Comparison of ENCODE assay signal across 8 mouse cellular contexts in genomic region chr15:79928316-79928715, GRCm38 (mm10). TPM values are rescaled to one million over a fixed set of nuclear protein-coding genes. Genes with fewer than 3 reads are reported as not detected.
DNase-seq lines count a peak whose midpoint lies in the region; ATAC-seq and TF ChIP-seq lines count a peak whose summit lies in the region.

No protein-coding gene starts in this region.

- no peak for ATAC-seq in lung, embryonic 14.5 days (ENCODE audit: insufficient read depth)
- ATAC-seq in embryonic facial prominence, embryonic 15.5 days (ENCODE audit: insufficient number of reproducible peaks, low FRiP score, low TSS enrichment, low read depth), result no peak
- no peak for ATAC-seq in intestine, embryonic 16.5 days
- no peak for ATAC-seq in neural tube, embryonic 14.5 days (ENCODE audit: low read depth)
- no peak for ATAC-seq in granulocyte monocyte progenitor cell, adult 5-6 weeks (replicated peaks; ENCODE audit: poor library complexity, severe bottlenecking)

- H3K4me2 ChIP-seq in lung, embryonic 14.5 days, result peak overlapping the region; percentile 84
- peak overlapping the region; percentile 86 for H3K4me2 ChIP-seq in embryonic facial prominence, embryonic 15.5 days (replicated peaks)
- peak overlapping the region; percentile 77; the same call in 1 of the 2 replicates for H3K4me2 ChIP-seq in intestine, embryonic 16.5 days (ENCODE audit: low read depth, low read length)
- peak overlapping the region; percentile 76 for H3K4me2 ChIP-seq in neural tube, embryonic 14.5 days (ENCODE audit: low read depth, low read length)

- H3K4me1 ChIP-seq in lung, embryonic 14.5 days (ENCODE audit: insufficient read depth), result no peaks in the 10 kb centered on the region; the same call in 1 of the 2 replicates
- peaks cover 34% of the 10 kb centered on the region for H3K4me1 ChIP-seq in embryonic facial prominence, embryonic 15.5 days
- peaks cover 16% of the 10 kb centered on the region for H3K4me1 ChIP-seq in intestine, embryonic 16.5 days (ENCODE audit: control insufficient read depth, insufficient read depth, low read length)
- H3K4me1 ChIP-seq in neural tube, embryonic 14.5 days (ENCODE audit: control insufficient read depth, insufficient read depth, low read length), result peaks cover 8% of the 10 kb centered on the region; the same call in 1 of the 2 replicates

- H3K36me3 ChIP-seq in lung, embryonic 14.5 days (ENCODE audit: insufficient read depth), result no peaks in the 10 kb centered on the region
- H3K36me3 ChIP-seq in embryonic facial prominence, embryonic 15.5 days, result no peaks in the 10 kb centered on the region
- H3K36me3 ChIP-seq in intestine, embryonic 16.5 days (ENCODE audit: control insufficient read depth, insufficient read depth, low read length), result no peaks in the 10 kb centered on the region
- H3K36me3 ChIP-seq in neural tube, embryonic 14.5 days (ENCODE audit: control insufficient read depth, insufficient read depth, low read length), result no peaks in the 10 kb centered on the region

- no peak for TF ChIP-seq CTCF in lung, embryonic 14.5 days (IDR thresholded peaks at IDR 0.05; ENCODE audit: low read depth)

- DNase-seq in lung, embryonic 14.5 days, result no peak
- no peak for DNase-seq in lung, postnatal 14 days
- no peak for DNase-seq in right cerebral cortex, postnatal 4 days
- no peak for DNase-seq in adrenal gland, postnatal 36 days

- H3K27ac ChIP-seq in lung, embryonic 14.5 days (ENCODE audit: low read depth), result no peak overlapping the region
- peak overlapping the region; percentile 80 for H3K27ac ChIP-seq in embryonic facial prominence, embryonic 15.5 days (replicated peaks)
- 0 out of 2 replicates have a peak overlapping the region, but pooled peaks have one; percentile 23 for H3K27ac ChIP-seq in intestine, embryonic 16.5 days (ENCODE audit: low read length)
- no peak overlapping the region for H3K27ac ChIP-seq in neural tube, embryonic 14.5 days (ENCODE audit: low read depth, low read length)

- H3K4me3 ChIP-seq in lung, embryonic 14.5 days (ENCODE audit: low read depth, low read length), result peak overlapping the region; percentile 55; the same call in 1 of the 2 replicates
- H3K4me3 ChIP-seq in embryonic facial prominence, embryonic 15.5 days (replicated peaks), result peak overlapping the region; percentile 56
- H3K4me3 ChIP-seq in intestine, embryonic 16.5 days (ENCODE audit: low read length), result no peak overlapping the region; the same call in 1 of the 2 replicates
- H3K4me3 ChIP-seq in neural tube, embryonic 14.5 days (ENCODE audit: low read depth, low read length), result peak overlapping the region; percentile 49

- H3K9me3 ChIP-seq in lung, embryonic 14.5 days (ENCODE audit: low read depth, low read length), result no peaks in the 10 kb centered on the region
- H3K9me3 ChIP-seq in embryonic facial prominence, embryonic 15.5 days (replicated peaks), result no peaks in the 10 kb centered on the region
- no peaks in the 10 kb centered on the region for H3K9me3 ChIP-seq in intestine, embryonic 16.5 days (ENCODE audit: control insufficient read depth, low read length)
- H3K9me3 ChIP-seq in neural tube, embryonic 14.5 days (ENCODE audit: control insufficient read depth, low read length), result no peaks in the 10 kb centered on the region

- 78% methylated on average over 3 of the region's 3 CpGs for WGBS in lung, embryonic 14.5 days
- WGBS in embryonic facial prominence, embryonic 15.5 days, result 88% methylated on average over 3 of the region's 3 CpGs
- WGBS in intestine, embryonic 16.5 days, result 74% methylated on average over 3 of the region's 3 CpGs
- 86% methylated on average over 3 of the region's 3 CpGs for WGBS in neural tube, embryonic 14.5 days

- peaks cover 21% of the 10 kb centered on the region for H3K27me3 ChIP-seq in lung, embryonic 14.5 days (ENCODE audit: insufficient read depth, low read length)
- H3K27me3 ChIP-seq in embryonic facial prominence, embryonic 15.5 days, result peaks cover 22% of the 10 kb centered on the region; the same call in 1 of the 2 replicates
- peaks cover 10% of the 10 kb centered on the region for H3K27me3 ChIP-seq in intestine, embryonic 16.5 days (replicated peaks; ENCODE audit: control insufficient read depth, insufficient read depth, low read length)
- peaks cover 2% of the 10 kb centered on the region; the same call in 1 of the 2 replicates for H3K27me3 ChIP-seq in neural tube, embryonic 14.5 days (ENCODE audit: control insufficient read depth, insufficient read depth, low read length)

- no peak overlapping the region for H3K9ac ChIP-seq in lung, embryonic 14.5 days
- peak overlapping the region; percentile 47; the same call in 1 of the 2 replicates for H3K9ac ChIP-seq in embryonic facial prominence, embryonic 15.5 days
- peak overlapping the region; percentile 71; the same call in 1 of the 2 replicates for H3K9ac ChIP-seq in intestine, embryonic 16.5 days (ENCODE audit: low read depth, low read length)
- H3K9ac ChIP-seq in neural tube, embryonic 14.5 days (replicated peaks; ENCODE audit: low read depth, low read length), result no peak overlapping the region

RNA-seq across cellular contexts. Expression of gene Apobec3, which starts 36.9 kb away (rescaled TPM):
- 19.8 and 23.2 TPM in 2 replicates for polyA plus RNA-seq in lung, embryonic 14.5 days (2014; fragmentation: Nextera tagmentation; extraction: Ambion mirVana)
- 16.7 and 19.2 TPM in 2 replicates for polyA plus RNA-seq in embryonic facial prominence, embryonic 15.5 days (2015; fragmentation: Nextera tagmentation; extraction: Ambion mirVana)
- polyA plus RNA-seq in intestine, embryonic 16.5 days (2015; fragmentation: Nextera tagmentation; extraction: Ambion mirVana), result 12.9 and 16.2 TPM in 2 replicates
- polyA plus RNA-seq in neural tube, embryonic 14.5 days (2014; fragmentation: Nextera tagmentation; extraction: Ambion mirVana), result 2.3 and 6.0 TPM in 2 replicates
- total RNA-seq in granulocyte monocyte progenitor cell, adult 5-6 weeks (2014; fragmentation: Nextera tagmentation), result 213 and 215 TPM in 2 replicates
- total RNA-seq in granulocyte monocyte progenitor cell, adult 5-6 weeks (2017), result 159 and 162 TPM in 2 replicates
- 10 to 100 TPM; 14.5 to 15.7 TPM for total RNA-seq in adrenal gland, postnatal 36 days (2021)

RNA-seq across cellular contexts. Expression of gene Cbx7, which starts 42.6 kb away (rescaled TPM):
- 2.3 TPM in 2 replicates for polyA plus RNA-seq in lung, embryonic 14.5 days (2014; fragmentation: Nextera tagmentation; extraction: Ambion mirVana)
- 3.1 and 4.6 TPM in 2 replicates for polyA plus RNA-seq in embryonic facial prominence, embryonic 15.5 days (2015; fragmentation: Nextera tagmentation; extraction: Ambion mirVana)
- 3.7 and 4.8 TPM in 2 replicates for polyA plus RNA-seq in intestine, embryonic 16.5 days (2015; fragmentation: Nextera tagmentation; extraction: Ambion mirVana)
- polyA plus RNA-seq in neural tube, embryonic 14.5 days (2014; fragmentation: Nextera tagmentation; extraction: Ambion mirVana), result 4.3 and 5.0 TPM in 2 replicates
- total RNA-seq in granulocyte monocyte progenitor cell, adult 5-6 weeks (2014; fragmentation: Nextera tagmentation), result 3.4 and 3.7 TPM in 2 replicates
- 0.26 and 1.7 TPM in 2 replicates for total RNA-seq in granulocyte monocyte progenitor cell, adult 5-6 weeks (2017)
- 10 to 100 TPM; 11.9 to 20.6 TPM for total RNA-seq in adrenal gland, postnatal 36 days (2021)

Comparison
In these comparisons a context has a peak if more than half of its experiments do, and no peak if none do; other contexts are left out.
1. H3K27ac ChIP-seq: peak in embryonic facial prominence, embryonic 15.5 days (single experiment) and intestine, embryonic 16.5 days (single experiment); none in lung, embryonic 14.5 days (single experiment) and neural tube, embryonic 14.5 days (single experiment).
2. H3K9ac ChIP-seq: peak in embryonic facial prominence, embryonic 15.5 days (single experiment) and intestine, embryonic 16.5 days (single experiment); none in lung, embryonic 14.5 days (single experiment) and neural tube, embryonic 14.5 days (single experiment).
3. Peak in every context shown above with its lines, with median percentiles within 50 percentile points of each other: H3K4me2 ChIP-seq.